Mouse (Mus musculus) forebrain, embryonic 15.5 days (tissue): ENCODE data around the gene Asl. TPM values are rescaled to one million over a fixed set of nuclear protein-coding genes. Genes with fewer than 3 reads are reported as not detected.
"Not testable (repeated sequence)": the region's sequence is repeated elsewhere in the genome, so short reads cannot be mapped to it uniquely, and the experiment has no call there.

Experiments
- ATAC-seq: fragments of 200-750 bp; cut with Nextera tagmentation; replicated peaks from 2 replicates; pipeline ENCODE4 v1.8.0; 2017; ENCODE audit warnings: mild to moderate bottlenecking, moderate TSS enrichment, moderate library complexity
- H3K27ac ChIP-seq: fragments of 300-500 bp; sonication (generic); replicated peaks from 2 replicates; pipeline ENCODE4 v1.5.1; 2015; ENCODE audit warnings: mild to moderate bottlenecking, inconsistent platforms
- H3K27me3 ChIP-seq: fragments of 300-500 bp; sonication (generic); 2 replicates; pipeline ENCODE4 v1.6.1; 2015; ENCODE audit warnings: inconsistent platforms
- H3K36me3 ChIP-seq: fragments of 300-500 bp; sonication (generic); 2 replicates; pipeline ENCODE4 v1.6.1; 2015; ENCODE audit warnings: mild to moderate bottlenecking, inconsistent platforms
- H3K4me1 ChIP-seq: fragments of 300-500 bp; sonication (generic); 2 replicates; pipeline ENCODE4 v1.6.1; 2015; ENCODE audit warnings: inconsistent platforms
- H3K4me2 ChIP-seq: fragments of 300-500 bp; sonication (generic); replicated peaks from 2 replicates; pipeline ENCODE4 v1.6.1; 2015; ENCODE audit warnings: mild to moderate bottlenecking, inconsistent platforms
- H3K4me3 ChIP-seq: fragments of 300-500 bp; sonication (generic); 2 replicates; pipeline ENCODE4 v1.5.1; 2015; ENCODE audit warnings: mild to moderate bottlenecking, inconsistent platforms
- H3K9ac ChIP-seq: fragments of 300-500 bp; sonication (generic); replicated peaks from 2 replicates; pipeline ENCODE4 v1.6.1; 2015; ENCODE audit warnings: mild to moderate bottlenecking, inconsistent platforms
- H3K9me3 ChIP-seq: fragments of 300-500 bp; sonication (generic); 2 replicates; pipeline ENCODE4 v1.6.1; 2016; ENCODE audit warnings: inconsistent platforms
- WGBS: fragments of 180-500 bp; shearing (Covaris S2); methylation state at CpG from one replicate; pipeline ENCODE4 v1.1.7; 2015; ENCODE audit warnings: mixed read lengths; 5-methylcytosine and 5-hydroxymethylcytosine counted together
- polyA plus RNA-seq: library from polyadenylated mRNA; unstranded; fragments of >200 nt; fragmentation: Nextera tagmentation; extraction: Ambion mirVana; gene quantifications from 2 replicates; pipeline ENCODE4 v1.2.1, GENCODE M21; 2015

Asl gene
- polyA plus RNA-seq, 1 experiment from 2014 or later = 29.5 TPM

DNA sequence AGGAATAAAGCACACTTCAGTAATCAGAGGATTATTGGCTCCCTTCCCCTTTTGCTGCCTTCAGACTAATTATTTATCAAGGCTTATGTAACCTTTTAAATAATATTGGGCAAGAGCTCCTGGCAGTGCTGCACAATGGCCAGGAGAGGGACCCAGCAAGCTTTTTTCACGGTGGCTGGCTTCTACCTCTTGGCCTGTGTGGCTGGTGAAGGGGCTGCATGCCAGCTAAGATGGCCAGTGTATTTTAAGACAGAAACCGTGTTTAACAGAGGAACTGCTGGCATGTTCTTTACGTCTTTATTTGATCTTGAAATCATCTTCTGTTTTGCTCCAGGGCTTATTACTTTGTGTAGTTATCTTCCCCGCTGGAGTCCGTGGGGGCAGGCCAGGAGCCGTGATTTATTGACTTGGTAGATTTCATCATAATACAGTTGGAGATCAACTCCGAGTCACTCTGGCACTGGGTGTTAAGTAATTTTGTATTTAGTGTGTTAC lies 15.2 kb upstream of the Asl start:
- ATAC-seq = no peak
- Histone ChIP-seq H3K27me3 (no peaks in the 10 kb centered on the region), H3K4me2 (no peak overlapping the region), H3K9me3 (no peaks in the 10 kb centered on the region), H3K27ac (no peak overlapping the region), H3K9ac (no peak overlapping the region), H3K4me1 (peaks cover 3% of the 10 kb centered on the region; the same call in 1 of the 2 replicates), H3K36me3 (peaks cover 56% of the 10 kb centered on the region), H3K4me3 (no peak overlapping the region)
- WGBS = 79% methylated on average over 7 of the region's 7 CpGs

- H3K36me3 ChIP-seq = peaks cover 56% of the 10 kb centered on the region
- 77% methylated on average over 3 of the region's 3 CpGs for WGBS
Measured at GRCm38 (mm10) chr5:130043741-130044140, 14.7 kb upstream of the Asl start.

GRCm38 (mm10) chr5:130041262-130041661 lies 12.2 kb upstream of the Asl start:
- Histone ChIP-seq H3K4me1 (peaks cover 3% of the 10 kb centered on the region; the same call in 1 of the 2 replicates), H3K27ac (no peak overlapping the region), H3K9me3 (no peaks in the 10 kb centered on the region), H3K36me3 (peaks cover 51% of the 10 kb centered on the region), H3K4me3 (no peak overlapping the region), H3K9ac (no peak overlapping the region), H3K4me2 (no peak overlapping the region), H3K27me3 (no peaks in the 10 kb centered on the region)
- 93% methylated on average over 4 of the region's 4 CpGs for WGBS
- no peak for ATAC-seq

More at GRCm38 (mm10) chr5:130043741-130044140, 14.7 kb upstream of the Asl start:
- no peak for ATAC-seq
- no peak overlapping the region for H3K4me3 ChIP-seq
- H3K4me2 ChIP-seq = no peak overlapping the region
- H3K27ac ChIP-seq = no peak overlapping the region
- H3K27me3 ChIP-seq = no peaks in the 10 kb centered on the region
- H3K9ac ChIP-seq = no peak overlapping the region
- peaks cover 3% of the 10 kb centered on the region; the same call in 1 of the 2 replicates for H3K4me1 ChIP-seq
- no peaks in the 10 kb centered on the region for H3K9me3 ChIP-seq

DNA sequence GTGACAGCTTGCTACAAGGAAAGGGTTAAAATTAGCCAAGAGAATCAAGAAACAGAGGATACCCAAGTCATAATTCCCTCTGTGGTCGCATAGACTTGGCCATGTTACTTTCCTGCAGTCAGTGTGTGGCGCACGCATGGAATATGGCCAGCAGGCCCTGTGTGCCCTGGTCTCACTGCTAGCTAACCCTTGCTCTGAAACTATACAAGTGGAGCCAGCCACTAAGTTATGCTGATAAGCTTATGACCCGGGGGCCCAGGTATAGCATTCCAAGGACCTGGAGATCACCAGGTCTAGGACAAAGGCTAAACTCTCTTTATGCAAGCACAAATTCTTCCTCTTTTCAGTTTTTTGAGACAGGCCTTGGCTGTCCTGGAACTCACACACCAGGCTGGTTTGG lies 11.8 kb upstream of the Asl start:
- H3K4me1 ChIP-seq = peaks cover 3% of the 10 kb centered on the region; the same call in 1 of the 2 replicates
- H3K9ac ChIP-seq = no peak overlapping the region
- WGBS = 91% methylated on average over 4 of the region's 4 CpGs
- peaks cover 50% of the 10 kb centered on the region for H3K36me3 ChIP-seq
- H3K27me3 ChIP-seq = no peaks in the 10 kb centered on the region
- no peak overlapping the region for H3K4me3 ChIP-seq
- H3K4me2 ChIP-seq = no peak overlapping the region
- no peaks in the 10 kb centered on the region for H3K9me3 ChIP-seq
- ATAC-seq = no peak
- no peak overlapping the region for H3K27ac ChIP-seq

- H3K9me3 ChIP-seq = no peaks in the 10 kb centered on the region
- ATAC-seq = no peak
- H3K4me3 ChIP-seq = no peak overlapping the region
- no peak overlapping the region for H3K27ac ChIP-seq
- H3K4me1 ChIP-seq = no peaks in the 10 kb centered on the region
- H3K36me3 ChIP-seq = peaks cover 45% of the 10 kb centered on the region
- H3K27me3 ChIP-seq = no peaks in the 10 kb centered on the region
- H3K4me2 ChIP-seq = no peak overlapping the region
- H3K9ac ChIP-seq = no peak overlapping the region
- WGBS = 64% methylated on average over 19 of the region's 19 CpGs
Measured at GRCm38 (mm10) chr5:130037752-130038455, 8.9 kb upstream of the Asl start.

DNA sequence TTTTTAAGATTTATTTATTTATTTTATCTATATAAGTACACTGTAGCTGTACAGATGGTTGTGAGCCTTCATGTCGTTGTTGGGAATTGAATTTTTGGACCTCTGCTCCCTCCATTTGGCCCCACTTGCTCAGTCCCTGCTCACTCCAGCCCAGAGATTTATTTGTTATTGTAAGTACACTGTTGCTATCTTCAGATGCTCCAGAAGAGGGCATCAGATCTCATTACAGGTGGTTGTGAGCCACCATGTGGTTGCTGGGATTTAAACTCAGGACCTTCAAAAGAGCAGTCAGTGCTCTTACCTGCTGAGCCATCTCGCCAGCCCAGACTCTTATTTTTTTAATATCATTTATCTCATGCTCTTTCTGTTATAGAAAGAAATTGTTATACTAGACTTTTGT lies 7.3 kb upstream of the Asl start:
- ATAC-seq, H3K4me2 ChIP-seq, H3K4me3 ChIP-seq, H3K9me3 ChIP-seq, H3K27ac ChIP-seq, H3K4me1 ChIP-seq, H3K9ac ChIP-seq, H3K27me3 ChIP-seq: not testable (repeated sequence)
- H3K36me3 ChIP-seq = peaks cover 29% of the 10 kb centered on the region
- 57% methylated on average over 2 of the region's 2 CpGs for WGBS

- Histone ChIP-seq H3K36me3 (peaks cover 12% of the 10 kb centered on the region; the same call in 1 of the 2 replicates), H3K9me3 (no peaks in the 10 kb centered on the region), H3K4me1 (peaks cover 11% of the 10 kb centered on the region), H3K27me3 (no peaks in the 10 kb centered on the region), H3K4me2 (no peak overlapping the region), H3K4me3 (no peak overlapping the region), H3K9ac (no peak overlapping the region), H3K27ac (no peak overlapping the region)
- WGBS = 91% methylated on average over 2 of the region's 2 CpGs
- no peak for ATAC-seq
Measured at GRCm38 (mm10) chr5:130033869-130034268, 4.8 kb upstream of the Asl start.

GRCm38 (mm10) chr5:130031410-130032390 lies 2.7 kb upstream of the Asl start:
- Histone ChIP-seq H3K4me1 (peaks cover 11% of the 10 kb centered on the region), H3K27ac (no peak overlapping the region), H3K4me2 (no peak overlapping the region), H3K27me3 (no peaks in the 10 kb centered on the region), H3K36me3 (0 out of 2 replicates have a peak, but pooled peaks cover 5% of the 10 kb centered on the region), H3K9me3 (no peaks in the 10 kb centered on the region), H3K9ac (no peak overlapping the region), H3K4me3 (no peak overlapping the region)
- 93% methylated on average over 19 of the region's 19 CpGs for WGBS
- ATAC-seq = no peak

DNA sequence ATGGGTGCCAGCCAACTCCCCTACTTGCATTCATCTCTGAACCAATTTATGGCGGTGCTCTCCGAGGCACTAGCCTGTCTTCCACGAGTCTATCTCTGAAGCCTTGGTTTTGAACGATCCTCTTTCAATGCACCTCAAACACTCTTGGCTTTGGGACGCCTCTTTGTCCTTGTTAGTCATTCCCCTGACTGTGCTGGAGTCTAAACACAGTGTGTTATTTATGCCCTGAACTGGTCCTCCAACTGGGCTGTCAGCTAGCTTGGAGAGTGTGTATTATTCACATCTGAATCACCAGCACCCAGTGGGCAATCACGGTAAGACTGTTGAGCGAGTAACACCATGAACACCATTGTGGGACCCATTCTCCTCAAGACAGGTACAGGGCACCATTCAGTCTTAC lies 1.4 kb downstream of the Asl start:
- no peaks in the 10 kb centered on the region for H3K9me3 ChIP-seq
- H3K27ac ChIP-seq = no peak overlapping the region
- H3K4me1 ChIP-seq = peaks cover 18% of the 10 kb centered on the region
- 87% methylated on average over 7 of the region's 7 CpGs for WGBS
- H3K27me3 ChIP-seq = no peaks in the 10 kb centered on the region
- no peak overlapping the region for H3K9ac ChIP-seq
- no peak overlapping the region for H3K4me2 ChIP-seq
- no peaks in the 10 kb centered on the region for H3K36me3 ChIP-seq
- ATAC-seq = no peak
- no peak overlapping the region for H3K4me3 ChIP-seq

- Histone ChIP-seq H3K27ac (no peak overlapping the region), H3K27me3 (no peaks in the 10 kb centered on the region), H3K4me3 (no peak overlapping the region), H3K4me1 (peaks cover 18% of the 10 kb centered on the region), H3K9ac (no peak overlapping the region), H3K9me3 (no peaks in the 10 kb centered on the region), H3K36me3 (no peaks in the 10 kb centered on the region), H3K4me2 (no peak overlapping the region)
- ATAC-seq = no peak
- 75% methylated on average over 5 of the region's 5 CpGs for WGBS
Measured at GRCm38 (mm10) chr5:130027134-130027533, 1.9 kb downstream of the Asl start.

GRCm38 (mm10) chr5:130023767-130024539 lies 5.1 kb downstream of the Asl start:
- Histone ChIP-seq H3K4me1 (0 out of 2 replicates have a peak, but pooled peaks cover 7% of the 10 kb centered on the region), H3K9ac (peak overlapping the region; percentile 54), H3K4me2 (peak overlapping the region; percentile 76), H3K27me3 (no peaks in the 10 kb centered on the region), H3K36me3 (no peaks in the 10 kb centered on the region), H3K9me3 (no peaks in the 10 kb centered on the region), H3K27ac (peak overlapping the region; percentile 47), H3K4me3 (peak overlapping the region; percentile 49)
- ATAC-seq = peak; percentile 89
- WGBS = under 1% methylated on average over 32 of the region's 32 CpGs
